Mouse (Mus musculus) yolk sac, embryonic 10.5 days (tissue): Measurements from ENCODE around the gene Rpn2.

Experiments
- DNase-seq: peaks from one replicate; pipeline ENCODE4 v3.0.0-alpha.2; 2017; ENCODE audit warnings: low spot score

The Rpn2 gene

DNA sequence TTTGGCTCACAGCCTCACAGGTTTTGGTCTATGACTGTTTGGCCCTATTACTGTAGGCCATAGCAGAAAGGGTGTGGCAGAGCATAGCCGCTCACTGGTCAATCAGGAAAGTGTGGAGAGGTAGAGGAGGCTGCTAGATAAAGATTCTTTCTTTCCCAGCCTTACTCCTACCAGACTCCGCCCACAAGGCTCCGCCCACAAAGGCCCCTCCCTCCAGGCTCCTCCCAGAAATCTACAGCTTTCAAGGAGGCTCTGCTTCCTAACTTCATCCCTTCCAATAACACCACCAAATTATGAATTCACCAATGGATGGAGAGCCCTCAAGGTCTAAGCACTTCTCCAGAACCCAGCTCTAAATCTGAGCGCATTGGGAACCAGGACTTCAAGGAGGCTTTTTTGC, 74.4 kb downstream of the Rpn2 start:
- no peak for DNase-seq

DNA sequence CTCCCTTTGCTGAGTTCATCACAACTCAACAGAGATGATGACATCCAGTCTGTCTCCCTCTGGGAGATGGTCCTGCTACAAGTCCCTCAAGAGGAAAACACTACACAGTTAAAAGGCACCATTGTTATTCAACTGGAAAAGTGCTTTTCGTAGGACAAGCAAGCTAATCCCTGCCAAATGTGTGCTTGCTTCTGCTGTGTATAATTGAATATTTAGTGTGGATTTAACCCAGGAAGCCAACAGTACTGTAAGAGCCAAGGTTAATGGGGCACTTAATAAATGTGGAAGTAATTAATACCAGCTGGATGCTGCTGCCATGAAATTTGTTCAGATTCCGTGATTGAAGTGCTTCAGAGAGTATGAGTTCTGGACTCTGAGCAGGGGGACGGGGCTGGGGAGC, 75.3 kb downstream of the Rpn2 start:
- no peak for DNase-seq

GRCm38 (mm10) chr2:157360028-157360427, 81.2 kb downstream of the Rpn2 start:
- no peak for DNase-seq

DNA sequence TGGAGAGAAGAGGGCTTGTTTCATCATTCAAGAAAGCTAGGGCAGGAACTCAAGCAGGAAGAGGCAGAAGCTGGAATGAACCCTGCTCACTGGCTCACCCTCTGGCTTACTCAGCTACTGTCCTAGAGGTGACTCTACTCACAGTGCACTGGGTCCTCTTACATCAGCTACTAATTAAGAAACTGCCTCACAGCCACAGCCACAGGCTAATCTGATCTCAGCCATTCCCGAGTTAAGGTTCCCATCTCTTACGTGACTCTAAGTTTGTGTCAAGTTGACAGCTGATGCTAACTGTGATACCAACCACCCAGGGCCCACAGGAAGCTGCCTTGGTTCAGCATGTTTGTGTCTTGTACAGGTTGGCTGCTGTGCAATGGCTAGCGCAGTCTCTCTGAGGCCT, 84.2 kb downstream of the Rpn2 start:
- no peak for DNase-seq

DNA sequence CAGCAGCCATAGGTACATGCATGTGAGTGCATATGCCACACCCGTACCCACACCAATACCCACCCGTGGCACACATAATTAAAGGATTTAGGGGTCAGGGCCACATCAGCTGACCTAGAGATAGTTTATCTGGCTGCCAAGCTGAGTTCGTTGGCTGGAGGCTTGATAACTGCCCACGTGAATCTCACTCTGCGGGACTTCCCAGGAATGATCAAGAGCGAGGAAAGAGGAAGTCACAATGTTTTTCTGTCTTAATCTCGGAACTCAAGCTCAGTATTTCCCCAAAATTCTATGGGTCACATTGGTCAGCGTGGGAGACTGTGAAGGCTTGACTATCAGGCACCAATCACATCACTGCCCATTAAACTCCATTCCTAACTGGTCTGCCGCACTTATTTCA, 87.9 kb downstream of the Rpn2 start:
- no peak for DNase-seq

DNA sequence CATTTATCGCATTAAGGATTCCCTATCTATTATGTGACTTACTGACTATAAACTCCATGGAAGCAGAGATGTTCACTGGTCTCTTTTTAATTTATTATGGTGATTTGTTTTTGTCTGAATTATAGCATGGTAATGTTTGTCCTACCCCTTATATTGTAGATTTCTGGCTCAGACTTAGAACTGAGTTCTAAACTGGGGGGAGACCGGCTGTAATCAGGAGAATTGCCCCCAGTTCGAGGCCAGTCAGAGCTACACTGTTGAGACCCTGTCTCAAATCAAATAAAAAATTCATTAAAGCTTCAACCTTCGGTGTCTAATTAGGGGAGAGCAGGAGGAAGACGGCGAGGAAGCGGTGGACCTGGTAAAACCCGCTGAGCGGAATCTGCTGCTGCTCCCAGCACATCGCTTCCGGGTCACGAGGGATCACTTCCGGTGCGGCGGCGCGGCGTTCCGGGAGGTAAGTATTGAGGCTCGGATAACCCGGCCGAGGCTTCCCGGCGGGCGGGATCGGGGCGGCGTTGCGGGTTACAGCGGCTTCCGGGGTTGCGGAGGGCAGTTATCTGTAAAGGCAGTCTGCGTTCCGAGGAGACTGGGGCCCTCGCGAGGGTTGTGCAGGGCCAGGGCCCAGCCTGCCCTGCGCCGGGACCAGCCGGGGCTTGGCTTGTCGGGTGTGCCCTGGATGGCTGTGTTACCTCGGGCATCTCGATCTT, 88.5 kb downstream of the Rpn2 start, which contains the start of gene Manbal:
Gene Manbal (plus strand): TSS at position 411 of the 710 bp plus-strand sequence.
- DNase-seq = peak; percentile 92

- DNase-seq = no peak
Observed at GRCm38 (mm10) chr2:157367991-157368390, 89.2 kb downstream of the Rpn2 start.

DNA sequence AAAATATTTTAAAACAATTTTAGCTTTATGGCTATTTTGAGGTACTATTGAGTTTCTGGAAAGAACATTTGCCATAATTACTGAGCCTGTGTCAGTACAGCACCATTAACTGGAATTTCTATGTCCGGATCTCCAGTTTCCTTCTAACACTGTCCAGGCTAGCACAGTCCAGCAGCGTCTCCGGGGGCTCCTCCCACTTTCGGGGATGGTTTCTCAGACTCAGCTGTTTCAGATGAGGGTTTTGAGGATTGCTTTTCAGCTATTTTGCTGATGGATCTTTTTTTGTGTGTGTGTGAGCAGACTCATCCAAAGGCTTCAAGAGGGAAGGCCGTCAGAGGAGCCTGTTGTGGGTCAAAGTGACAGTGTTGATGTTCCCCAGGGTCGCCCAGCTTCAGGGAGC, 92.9 kb downstream of the Rpn2 start:
- DNase-seq = peak; percentile 48

DNA sequence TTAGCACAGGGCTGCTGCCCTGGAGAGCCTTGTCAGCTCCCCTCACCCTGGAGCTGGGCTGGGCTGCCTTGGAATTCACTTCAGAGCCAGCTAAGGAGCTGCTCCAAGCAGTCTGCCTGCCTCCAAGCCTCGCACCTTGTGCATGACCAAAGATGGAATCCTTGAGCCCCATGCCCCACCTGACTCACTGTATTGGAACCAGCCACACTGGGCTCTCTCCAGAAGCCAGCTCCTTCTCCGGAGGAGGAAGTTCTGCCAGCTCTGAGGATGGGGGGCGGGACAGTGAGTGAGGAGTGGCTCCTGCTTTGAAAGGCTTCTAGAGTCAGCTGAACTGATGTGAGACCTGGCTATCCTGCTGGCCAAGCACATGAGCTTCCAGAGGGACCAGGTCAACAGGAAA, 94.9 kb downstream of the Rpn2 start:
- no peak for DNase-seq

GRCm38 (mm10) chr2:157375051-157375450, 96.2 kb downstream of the Rpn2 start:
- DNase-seq = no peak
